In the genomic region with DNA sequence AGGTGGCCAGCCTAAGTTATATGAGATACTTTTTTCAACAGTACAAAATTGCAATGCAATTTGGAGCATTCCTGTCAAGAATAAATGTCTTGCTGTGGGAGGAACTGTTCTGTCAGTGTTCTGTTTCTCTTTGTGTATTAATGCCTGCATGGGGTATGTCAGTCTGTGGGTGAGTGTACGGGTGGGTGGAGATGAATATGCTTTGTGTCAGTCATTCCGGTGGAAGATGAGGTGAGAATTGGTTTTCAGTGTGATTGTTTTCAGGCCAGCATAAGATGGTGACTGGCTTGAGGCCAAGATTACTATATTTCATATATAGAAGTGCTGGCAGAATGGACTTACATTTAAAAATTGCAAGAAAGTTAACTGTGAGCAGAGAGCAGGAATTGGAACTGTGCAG, we compare ENCODE assay signal across 20 mouse cellular contexts.
DNase-seq lines count a peak whose midpoint lies in the region; ATAC-seq and TF ChIP-seq lines count a peak whose summit lies in the region.
"Had no signal": no experiment of that assay in that cellular context is flagged by ENCODE, and none has a peak within 500 bp of the region (broad histone marks: within the 10 kb centered on the region; RNA-seq: fewer than 3 reads in every experiment).

No protein-coding gene starts in this region.

- no peaks in the 10 kb centered on the region for H3K27me3 ChIP-seq in forebrain, embryonic 15.5 days
- H3K27me3 ChIP-seq in forebrain, embryonic 13.5 days, result no peaks in the 10 kb centered on the region
- no peaks in the 10 kb centered on the region for H3K27me3 ChIP-seq in heart, embryonic 11.5 days (ENCODE audit: control insufficient read depth, insufficient read depth, low read length)
- H3K27me3 ChIP-seq: hindbrain, embryonic 15.5 days; limb, embryonic 13.5 days; liver, embryonic 15.5 days; neural tube, embryonic 12.5 days had no signal

- no peak for TF ChIP-seq CTCF in brain, embryonic 14.5 days (IDR thresholded peaks at IDR 0.05; ENCODE audit: borderline replicate concordance, extremely low read depth, insufficient read depth, insufficient read length)

- intact Hi-C loops in left cerebral cortex, postnatal 4 days (cut with DNase I), result no loop called here
- intact Hi-C loops in left cerebral cortex, postnatal 14 days (cut with DNase I), result no loop called here

- no peak overlapping the region for H3K4me2 ChIP-seq in forebrain, embryonic 15.5 days (replicated peaks)
- H3K4me2 ChIP-seq in forebrain, embryonic 13.5 days, result no peak overlapping the region
- H3K4me2 ChIP-seq in heart, embryonic 11.5 days, result no peak overlapping the region
- H3K4me2 ChIP-seq: hindbrain, embryonic 15.5 days; limb, embryonic 13.5 days; liver, embryonic 15.5 days; neural tube, embryonic 12.5 days had no signal

- no peak for TF ChIP-seq POLR2A in brain, embryonic 14.5 days (IDR thresholded peaks at IDR 0.05; ENCODE audit: borderline replicate concordance, extremely low read depth, insufficient read depth, insufficient read length, poor library complexity, severe bottlenecking)

- 0 out of 2 replicates have a peak, but pooled peaks cover 3% of the 10 kb centered on the region for H3K4me1 ChIP-seq in forebrain, embryonic 15.5 days
- H3K4me1 ChIP-seq in forebrain, embryonic 13.5 days, result peaks cover 10% of the 10 kb centered on the region; the same call in 1 of the 2 replicates
- H3K4me1 ChIP-seq in heart, embryonic 11.5 days (ENCODE audit: control insufficient read depth, insufficient read depth, low read length), result no peaks in the 10 kb centered on the region
- H3K4me1 ChIP-seq: hindbrain, embryonic 15.5 days; limb, embryonic 13.5 days; liver, embryonic 15.5 days; neural tube, embryonic 12.5 days had no signal

- peak; percentile 53 for DNase-seq in left cerebral cortex, adult 11 months (ENCODE audit: low spot score)
- DNase-seq in left cerebral cortex, postnatal 4 days, result no peak
- peak; percentile 57 for DNase-seq in brain, embryonic 14.5 days (ENCODE audit: low read depth)
- peak; percentile 26 to 57 for DNase-seq in left cerebral cortex, postnatal 14 days (ENCODE audit: low spot score in 2 of 2)
- no peak for DNase-seq in thymus, postnatal 0 days (ENCODE audit: low spot score)
- DNase-seq: adrenal gland, adult 2 months; cerebellum, adult 18-20 months; cerebellum, postnatal 36 days; gastrocnemius, postnatal 25 days; thymus, postnatal 14 days had no signal

- no peaks in the 10 kb centered on the region for H3K9me3 ChIP-seq in forebrain, embryonic 15.5 days
- no peaks in the 10 kb centered on the region for H3K9me3 ChIP-seq in forebrain, embryonic 13.5 days (replicated peaks)
- H3K9me3 ChIP-seq in heart, embryonic 11.5 days (replicated peaks; ENCODE audit: control insufficient read depth, low read length), result no peaks in the 10 kb centered on the region
- H3K9me3 ChIP-seq: hindbrain, embryonic 15.5 days; limb, embryonic 13.5 days; liver, embryonic 15.5 days; neural tube, embryonic 12.5 days had no signal

- H3K9ac ChIP-seq in forebrain, embryonic 15.5 days (replicated peaks), result no peak overlapping the region
- no peak overlapping the region for H3K9ac ChIP-seq in forebrain, embryonic 13.5 days
- H3K9ac ChIP-seq in heart, embryonic 11.5 days (ENCODE audit: low read depth, low read length), result no peak overlapping the region
- H3K9ac ChIP-seq: hindbrain, embryonic 15.5 days; limb, embryonic 13.5 days; liver, embryonic 15.5 days; neural tube, embryonic 12.5 days had no signal

- no peak overlapping the region for H3K4me3 ChIP-seq in forebrain, embryonic 15.5 days
- H3K4me3 ChIP-seq in forebrain, embryonic 13.5 days, result no peak overlapping the region
- no peak overlapping the region for H3K4me3 ChIP-seq in heart, embryonic 11.5 days (ENCODE audit: low read depth, low read length)
- H3K4me3 ChIP-seq: hindbrain, embryonic 15.5 days; limb, embryonic 13.5 days; liver, embryonic 15.5 days; neural tube, embryonic 12.5 days had no signal

- no peaks in the 10 kb centered on the region for H3K36me3 ChIP-seq in forebrain, embryonic 15.5 days
- no peaks in the 10 kb centered on the region for H3K36me3 ChIP-seq in forebrain, embryonic 13.5 days (ENCODE audit: poor library complexity, severe bottlenecking)
- no peaks in the 10 kb centered on the region for H3K36me3 ChIP-seq in heart, embryonic 11.5 days (ENCODE audit: control insufficient read depth, insufficient read depth, low read length)
- H3K36me3 ChIP-seq: hindbrain, embryonic 15.5 days; limb, embryonic 13.5 days; liver, embryonic 15.5 days; neural tube, embryonic 12.5 days had no signal

- 29% methylated on average over 2 of the region's 2 CpGs for WGBS in forebrain, embryonic 15.5 days
- 51% methylated on average over 2 of the region's 2 CpGs for WGBS in forebrain, embryonic 13.5 days
- WGBS in heart, embryonic 11.5 days (ENCODE audit: insufficient replicate concordance), result 80% methylated on average over 2 of the region's 2 CpGs

- peak; percentile 67 for ATAC-seq in forebrain, embryonic 15.5 days (replicated peaks)
- ATAC-seq in forebrain, embryonic 13.5 days, result no peak
- ATAC-seq in heart, embryonic 11.5 days (replicated peaks; ENCODE audit: insufficient number of reproducible peaks, low FRiP score, low TSS enrichment), result no peak
- ATAC-seq: intestine, postnatal 0 days; lung, postnatal 0 days had no signal

- no peak overlapping the region for H3K27ac ChIP-seq in forebrain, embryonic 15.5 days (replicated peaks)
- H3K27ac ChIP-seq in forebrain, embryonic 13.5 days, result no peak overlapping the region
- no peak overlapping the region for H3K27ac ChIP-seq in heart, embryonic 11.5 days (ENCODE audit: low read depth, low read length)
- H3K27ac ChIP-seq: hindbrain, embryonic 15.5 days; kidney, postnatal 0 days; limb, embryonic 13.5 days; liver, embryonic 15.5 days; neural tube, embryonic 12.5 days had no signal

Comparison
In these comparisons a context has a peak if more than half of its experiments do, and no peak if none do; other contexts are left out.
1. DNase-seq: peak in left cerebral cortex, adult 11 months (single experiment), brain, embryonic 14.5 days (single experiment) and left cerebral cortex, postnatal 14 days (2 of 2); none in left cerebral cortex, postnatal 4 days (single experiment) and thymus, postnatal 0 days (single experiment).